Mouse (Mus musculus): Measurements from ENCODE around the gene Vmn2r114.
"Not testable (repeated sequence)": the region's sequence is repeated elsewhere in the genome, so short reads cannot be mapped to it uniquely, and the experiment has no call there.

The Vmn2r114 gene

DNA sequence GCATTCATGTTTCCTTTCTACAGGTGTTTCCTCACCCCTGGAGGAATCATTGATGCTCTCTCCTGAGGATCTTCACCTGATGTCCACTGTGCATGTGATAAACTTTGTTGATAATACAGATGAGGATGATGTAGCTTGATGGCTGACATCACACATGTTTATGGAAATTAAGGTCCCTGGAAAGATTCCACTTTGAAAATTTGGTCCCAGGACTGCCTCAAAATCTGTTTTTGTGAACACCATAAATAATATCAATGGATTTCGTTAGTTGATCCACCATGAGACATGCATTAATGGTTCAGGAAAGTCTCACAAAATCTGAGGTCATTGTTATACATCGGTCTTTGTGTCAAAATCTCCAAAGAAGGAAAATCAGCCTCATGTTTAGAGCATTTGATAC lies at the start of gene Vmn2r114:
Vmn2r114 (minus strand) TSS at position 101 of the 400 bp plus-strand sequence.
- not testable (repeated sequence) for DNase-seq

DNA sequence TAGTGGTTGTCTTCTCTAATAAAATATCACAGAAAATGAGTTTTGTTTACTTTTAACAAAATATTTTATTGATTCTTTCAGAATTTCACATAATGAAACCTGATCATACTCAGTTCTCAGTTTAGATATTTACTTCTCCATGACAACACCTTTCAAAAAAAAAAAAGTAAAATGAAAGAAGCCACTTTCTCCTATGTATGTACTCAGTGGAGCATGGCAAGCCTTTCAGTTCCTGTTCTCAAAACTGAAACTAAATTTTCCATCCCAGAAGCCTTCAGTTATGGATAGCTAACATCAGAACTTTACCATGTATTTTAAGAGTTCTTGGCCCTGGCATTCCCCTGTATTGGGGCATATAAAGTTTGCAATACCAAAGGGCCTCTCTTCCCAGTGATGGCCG lies 39.3 kb upstream of the Vmn2r114 start:
- no peak for DNase-seq

DNA sequence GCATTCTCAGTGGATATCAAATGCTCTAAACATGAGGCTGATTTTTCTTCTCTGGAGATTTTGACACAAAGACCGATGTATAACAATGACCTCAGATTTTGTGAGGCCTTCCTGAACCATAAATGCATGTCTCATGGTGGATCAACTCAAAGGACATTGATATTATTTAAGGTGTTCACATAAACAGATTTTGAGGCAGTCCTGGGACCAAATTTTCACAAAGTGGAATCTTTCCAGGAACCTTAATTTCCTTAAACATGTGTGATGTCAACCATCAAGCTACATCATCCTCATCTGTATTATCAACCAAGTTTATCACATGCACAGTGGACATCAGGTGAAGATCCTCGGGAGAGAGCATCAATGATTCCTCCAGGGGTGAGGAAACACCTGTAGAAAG lies 31.1 kb upstream of the Vmn2r114 start, which contains the start of gene Vmn2r115:
Vmn2r115 (plus strand) TSS at position 301 of the 400 bp plus-strand sequence.
- DNase-seq, result not testable (repeated sequence)

- no peak for DNase-seq
Observed at GRCm38 (mm10) chr17:23330657-23331056, 18.3 kb upstream of the Vmn2r114 start.

Measured in cerebellum, postnatal 36 days (tissue).